ENCODE assay signal across 9 mouse cellular contexts in the genomic region with DNA sequence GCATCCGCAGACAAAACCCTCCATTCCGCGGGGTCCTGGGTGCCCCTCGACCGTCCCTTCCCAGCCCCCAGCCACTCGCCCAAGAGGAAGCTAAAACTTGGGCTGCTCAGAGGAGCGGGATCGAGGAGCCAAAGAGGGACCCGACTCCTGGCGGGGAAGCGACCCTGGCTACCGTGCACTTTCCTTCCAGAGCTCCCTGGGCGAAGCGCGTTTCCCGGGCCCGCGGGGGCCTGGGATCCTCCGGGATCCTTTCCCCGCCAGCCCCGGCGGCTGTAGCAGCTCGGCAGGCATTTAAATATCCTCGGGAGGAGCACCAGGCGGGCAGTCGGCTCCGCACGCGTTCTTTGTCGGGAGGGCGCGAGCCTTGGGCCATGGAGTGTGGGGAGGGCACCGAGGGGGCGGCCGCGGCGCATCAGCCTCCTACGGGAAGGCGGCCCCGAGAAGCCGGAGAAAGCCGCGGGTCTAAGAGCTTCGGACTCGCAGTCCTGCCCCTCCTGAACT. TPM values are rescaled to one million over a fixed set of nuclear protein-coding genes. Genes with fewer than 3 reads are reported as not detected.
A peak's percentile ranks its signal among the peaks of the same experiment; 100 is the strongest.
DNase-seq lines count a peak whose midpoint lies in the region; ATAC-seq and TF ChIP-seq lines count a peak whose summit lies in the region.
"Had no signal": no experiment of that assay in that cellular context is flagged by ENCODE, and none has a peak within 500 bp of the region (broad histone marks: within the 10 kb centered on the region; RNA-seq: fewer than 3 reads in every experiment).

No protein-coding gene starts in this region.

- intact Hi-C loops in gastrocnemius, adult 2 months (cut with DNase I): loop anchor here (10.0 kb wide), 1 partner anchor 50 kb away; no protein-coding TSS in a partner anchor

- ATAC-seq in heart, embryonic 16.5 days (replicated peaks; ENCODE audit: extremely low read depth, insufficient read depth, low FRiP score): peak; percentile 39
- ATAC-seq in limb, embryonic 14.5 days (ENCODE audit: low FRiP score, low read depth): peak; percentile 0; the same call in 1 of the 2 replicates
- ATAC-seq in neural tube, embryonic 15.5 days (ENCODE audit: low FRiP score): 0 out of 2 replicates have a peak, but pooled peaks have one; percentile 23
- no peak for ATAC-seq in granulocyte monocyte progenitor cell, adult 5-6 weeks (replicated peaks; ENCODE audit: poor library complexity, severe bottlenecking)

- H3K4me2 ChIP-seq in heart, embryonic 16.5 days (ENCODE audit: low read depth, low read length): peak overlapping the region; percentile 100
- peak overlapping the region; percentile 95 for H3K4me2 ChIP-seq in limb, embryonic 14.5 days (replicated peaks; ENCODE audit: low read depth, low read length, severe bottlenecking)
- peak overlapping the region; percentile 90 for H3K4me2 ChIP-seq in neural tube, embryonic 15.5 days

- no peaks in the 10 kb centered on the region for H3K36me3 ChIP-seq in heart, embryonic 16.5 days (ENCODE audit: control insufficient read depth, insufficient read depth)
- H3K36me3 ChIP-seq in limb, embryonic 14.5 days (ENCODE audit: control insufficient read depth, insufficient read depth, low read length): peaks cover 15% of the 10 kb centered on the region
- H3K36me3 ChIP-seq in neural tube, embryonic 15.5 days: no peaks in the 10 kb centered on the region

- no peak overlapping the region for H3K27ac ChIP-seq in gastrocnemius, adult 2 months
- peak overlapping the region; percentile 52 for H3K27ac ChIP-seq in heart, embryonic 16.5 days (ENCODE audit: low read length)
- H3K27ac ChIP-seq in limb, embryonic 14.5 days (replicated peaks; ENCODE audit: low read depth, low read length): peak overlapping the region; percentile 92
- peak overlapping the region; percentile 78 for H3K27ac ChIP-seq in neural tube, embryonic 15.5 days (replicated peaks)

- peak overlapping the region; percentile 74 for H3K4me3 ChIP-seq in gastrocnemius, adult 2 months
- H3K4me3 ChIP-seq in heart, embryonic 16.5 days (ENCODE audit: low read length): peak overlapping the region; percentile 69
- peak overlapping the region; percentile 84 for H3K4me3 ChIP-seq in limb, embryonic 14.5 days (replicated peaks; ENCODE audit: low read length)
- peak overlapping the region; percentile 55 for H3K4me3 ChIP-seq in neural tube, embryonic 15.5 days (replicated peaks)

- DNase-seq in gastrocnemius, adult 2 months: peak; percentile 22
- no peak for DNase-seq in gastrocnemius, adult 18-20 months (ENCODE audit: low spot score)
- DNase-seq in 3T3-L1 (ENCODE audit: low read depth, low spot score): peak; percentile 32
- DNase-seq in embryo, embryonic 10 days (ENCODE audit: low spot score): peak; percentile 65
- DNase-seq in limb, embryonic 14.5 days (ENCODE audit: low spot score): peak; percentile 29

- peaks cover 4% of the 10 kb centered on the region; the same call in 1 of the 2 replicates for H3K4me1 ChIP-seq in heart, embryonic 16.5 days (ENCODE audit: control insufficient read depth, insufficient read depth, low read length)
- peaks cover 4% of the 10 kb centered on the region for H3K4me1 ChIP-seq in limb, embryonic 14.5 days (ENCODE audit: control insufficient read depth, insufficient read depth, low read length)
- H3K4me1 ChIP-seq in neural tube, embryonic 15.5 days: peaks cover 43% of the 10 kb centered on the region

- no peaks in the 10 kb centered on the region for H3K9me3 ChIP-seq in heart, embryonic 16.5 days (replicated peaks; ENCODE audit: control insufficient read depth, low read length)
- H3K9me3 ChIP-seq in limb, embryonic 14.5 days (ENCODE audit: control insufficient read depth, low read length): no peaks in the 10 kb centered on the region
- H3K9me3 ChIP-seq in neural tube, embryonic 15.5 days (replicated peaks): no peaks in the 10 kb centered on the region

- TF ChIP-seq CTCF in gastrocnemius, adult 2 months (IDR thresholded peaks at IDR 0.05): no peak

- TF ChIP-seq POLR2A in limb, embryonic 14.5 days (IDR thresholded peaks at IDR 0.05; ENCODE audit: borderline replicate concordance, extremely low read depth, insufficient read depth, insufficient read length): no peak

- WGBS in heart, embryonic 16.5 days: under 1% methylated on average over 45 of the region's 45 CpGs
- WGBS in limb, embryonic 14.5 days: 3% methylated on average over 38 of the region's 45 CpGs
- WGBS in neural tube, embryonic 15.5 days: under 1% methylated on average over 45 of the region's 45 CpGs

- peak overlapping the region; percentile 79 for H3K9ac ChIP-seq in heart, embryonic 16.5 days (ENCODE audit: low read length)
- peak overlapping the region; percentile 97 for H3K9ac ChIP-seq in limb, embryonic 14.5 days (ENCODE audit: low read depth, low read length, severe bottlenecking)
- H3K9ac ChIP-seq in neural tube, embryonic 15.5 days (replicated peaks): peak overlapping the region; percentile 60

- no peaks in the 10 kb centered on the region for H3K27me3 ChIP-seq in heart, embryonic 16.5 days (ENCODE audit: control insufficient read depth, insufficient read depth, low read length)
- no peaks in the 10 kb centered on the region for H3K27me3 ChIP-seq in limb, embryonic 14.5 days (ENCODE audit: control insufficient read depth, insufficient read depth, low read length)
- H3K27me3 ChIP-seq in neural tube, embryonic 15.5 days (replicated peaks): peaks cover 11% of the 10 kb centered on the region

RNA-seq across cellular contexts. Expression of a gene that starts 1.2 kb away (rescaled TPM):
- total RNA-seq in gastrocnemius, adult 2 months (2021): under 1 TPM in 1 of 2 experiments, not detected in 1; 0.10 TPM
- under 1 TPM; 0.09 to 0.12 TPM for total RNA-seq in gastrocnemius, adult 18-20 months (2021)
- 1.8 and 2.2 TPM in 2 replicates for polyA plus RNA-seq in heart, embryonic 16.5 days (2015; fragmentation: Nextera tagmentation; extraction: Ambion mirVana)
- polyA plus RNA-seq in limb, embryonic 14.5 days (2012; rRNA removed): 75.5 and 90.3 TPM in 2 replicates
- polyA plus RNA-seq in limb, embryonic 14.5 days (2014; fragmentation: Nextera tagmentation; extraction: Ambion mirVana): 32.0 and 38.9 TPM in 2 replicates
- 3.2 and 7.5 TPM in 2 replicates for polyA plus RNA-seq in neural tube, embryonic 15.5 days (2015; fragmentation: Nextera tagmentation; extraction: Ambion mirVana)
- total RNA-seq in granulocyte monocyte progenitor cell, adult 5-6 weeks (2014; fragmentation: Nextera tagmentation): 0.60 and 4.5 TPM in 2 replicates
- 0.15 and 0.78 TPM in 2 replicates for total RNA-seq in granulocyte monocyte progenitor cell, adult 5-6 weeks (2017)
- total RNA-seq: gastrocnemius, postnatal 36 days had no signal
